Mouse (Mus musculus): ENCODE measurements around the gene Zfp366.

DNA sequence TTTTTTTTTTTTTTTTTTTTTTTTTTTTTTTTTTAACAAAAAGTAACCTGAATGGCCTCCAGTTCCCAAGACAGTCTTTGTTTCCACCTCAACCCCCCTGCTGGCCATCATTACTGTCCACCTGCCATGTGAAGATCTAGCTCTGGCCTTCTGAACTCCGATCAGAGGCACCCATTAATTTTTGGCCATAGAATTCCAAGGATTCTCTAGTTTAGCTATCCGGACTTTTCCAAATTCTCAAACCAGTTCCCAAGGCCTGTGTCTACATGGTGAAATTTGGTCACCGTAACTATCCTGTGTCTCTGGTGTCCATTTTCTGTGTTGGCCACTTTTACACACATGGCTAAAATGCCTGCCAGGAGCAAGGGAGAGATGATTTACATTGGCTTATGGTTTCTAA, 92.9 kb downstream of the Zfp366 start:
- TF ChIP-seq POLR2A (IDR thresholded peaks at IDR 0.05; ENCODE audit: low read depth, low read length): no peak
- TF ChIP-seq CTCF (IDR thresholded peaks at IDR 0.05; ENCODE audit: extremely low read depth, insufficient read depth, insufficient read length, insufficient replicate concordance): no peak

Data from spleen, adult 2 months (tissue).